Mouse (Mus musculus) CH12.LX (cell line): ENCODE results near the gene Afap1. TPM values are rescaled to one million over a fixed set of nuclear protein-coding genes. Genes with fewer than 3 reads are reported as not detected.

Experiments used
- DNase-seq: peaks from one replicate; pipeline ENCODE4 v3.0.0-alpha.2; 2013; ENCODE audit errors: extremely low read depth
- H3K27ac ChIP-seq: 2 replicates; pipeline ENCODE4 v1.5.1; 2012; ENCODE audit warnings: low read depth, mild to moderate bottlenecking, control low read depth, moderate library complexity; ENCODE audit not compliant: insufficient read depth
- H3K27me3 ChIP-seq: replicated peaks from 2 replicates; pipeline ENCODE3; 2012; ENCODE audit warnings: inconsistent platforms
- H3K36me3 ChIP-seq, 2 experiments: replicated peaks in 1 of 2; 2 replicates each; pipeline versions ENCODE3 to v1.6.1; 2012; ENCODE audit warnings: inconsistent platforms in 1 of 2, low read length in 1 of 2, mild to moderate bottlenecking in 1 of 2, mixed read lengths in 1 of 2, moderate library complexity in 1 of 2; ENCODE audit not compliant: control insufficient read depth in 1 of 2, insufficient read depth in 1 of 2
- H3K4me1 ChIP-seq, 2 experiments: 2 replicates each; pipeline ENCODE4 v1.6.1; 2012; ENCODE audit warnings: inconsistent platforms in 1 of 2, moderate library complexity in 1 of 2; ENCODE audit not compliant: insufficient read depth in 2 of 2, control insufficient read depth in 1 of 2
- H3K4me2 ChIP-seq: 2 replicates; pipeline ENCODE4 v1.6.1; 2012; ENCODE audit warnings: low read depth, mild to moderate bottlenecking, control low read depth; ENCODE audit not compliant: poor library complexity, insufficient read depth, severe bottlenecking
- H3K4me3 ChIP-seq, 3 experiments: fragments of 150-350 bp in 1 of 3; sonication (generic) in 1 of 3; replicated peaks in 1 of 3; 2 replicates each; pipeline versions ENCODE3 to v1.5.1; 2011 to 2012; ENCODE audit warnings: low read depth in 2 of 3, low read length in 2 of 3, mild to moderate bottlenecking in 2 of 3, moderate library complexity in 2 of 3, control low read depth in 1 of 3, improper control_type of control experiment in 1 of 3, inconsistent platforms in 1 of 3, mixed read lengths in 1 of 3; ENCODE audit not compliant: poor library complexity in 1 of 3
- H3K79me2 ChIP-seq: replicated peaks from 2 replicates; pipeline ENCODE4 v1.6.1; 2012; ENCODE audit warnings: mild to moderate bottlenecking, moderate library complexity; ENCODE audit not compliant: control insufficient read depth, poor library complexity, insufficient read depth, severe bottlenecking; ENCODE audit errors: extremely low read depth
- H3K9ac ChIP-seq: 2 replicates; pipeline ENCODE4 v1.6.1; 2012; ENCODE audit warnings: low read depth, mild to moderate bottlenecking, control low read depth, moderate library complexity; ENCODE audit not compliant: insufficient read depth
- H3K9me3 ChIP-seq: replicated peaks from 2 replicates; pipeline ENCODE3; 2012; ENCODE audit warnings: low read length, inconsistent platforms, mixed read lengths
- BHLHE40 ChIP-seq: IDR thresholded peaks from 2 replicates; pipeline ENCODE4 v1.6.1; 2011; ENCODE audit warnings: mild to moderate bottlenecking, low read depth, low read length, improper control_type of control experiment
- CHD1 ChIP-seq: IDR thresholded peaks from 2 replicates; pipeline ENCODE4 v1.6.1; 2012; ENCODE audit warnings: low read depth, low read length, improper control_type of control experiment, inconsistent platforms
- E2F4 ChIP-seq: IDR thresholded peaks from 2 replicates; pipeline ENCODE4 v1.6.1; 2011; ENCODE audit warnings: low read depth, low read length, improper control_type of control experiment; ENCODE audit not compliant: insufficient replicate concordance
- ELF1 ChIP-seq: IDR thresholded peaks from 2 replicates; pipeline ENCODE4 v1.6.1; 2014; ENCODE audit warnings: low read depth, mild to moderate bottlenecking, inconsistent platforms, low read length, improper control_type of control experiment
- EP300 ChIP-seq: IDR thresholded peaks from 2 replicates; pipeline ENCODE4 v1.6.1; 2011; ENCODE audit warnings: low read length, improper control_type of control experiment
- ETS1 ChIP-seq: conservative IDR thresholded peaks from 2 replicates; pipeline ENCODE4 v1.6.1; 2012; ENCODE audit warnings: low read depth, mild to moderate bottlenecking, inconsistent platforms, low read length, improper control_type of control experiment, moderate library complexity
- IRF4 ChIP-seq: IDR thresholded peaks from 2 replicates; pipeline ENCODE4 v1.6.1; 2014; ENCODE audit warnings: low read depth, mild to moderate bottlenecking, inconsistent platforms, low read length, improper control_type of control experiment
- JUN ChIP-seq: IDR thresholded peaks from 2 replicates; pipeline ENCODE4 v1.6.1; 2011; ENCODE audit warnings: low read depth, mild to moderate bottlenecking, low read length, improper control_type of control experiment, moderate library complexity; ENCODE audit not compliant: insufficient read depth
- JUND ChIP-seq: conservative IDR thresholded peaks from 2 replicates; pipeline ENCODE4 v1.6.1; 2011; ENCODE audit warnings: low read depth, low read length, improper control_type of control experiment
- KAT2A ChIP-seq: IDR thresholded peaks from 2 replicates; pipeline ENCODE4 v1.6.1; 2012; ENCODE audit warnings: low read length, improper control_type of control experiment, inconsistent platforms; ENCODE audit not compliant: insufficient replicate concordance
- MAFK ChIP-seq: IDR thresholded peaks from 2 replicates; pipeline ENCODE4 v1.6.1; 2011; ENCODE audit warnings: low read length, improper control_type of control experiment; ENCODE audit not compliant: insufficient replicate concordance
- MAX ChIP-seq: IDR thresholded peaks from 2 replicates; pipeline ENCODE4 v1.6.1; 2011; ENCODE audit warnings: low read length, improper control_type of control experiment
- MAZ ChIP-seq: IDR thresholded peaks from 2 replicates; pipeline ENCODE4 v1.6.1; 2012; ENCODE audit warnings: low read depth, mild to moderate bottlenecking, inconsistent platforms, low read length, improper control_type of control experiment, moderate library complexity
- MEF2A ChIP-seq: IDR thresholded peaks from 2 replicates; pipeline ENCODE4 v1.6.1; 2014; ENCODE audit warnings: low read depth, mild to moderate bottlenecking, inconsistent platforms, low read length, improper control_type of control experiment, borderline replicate concordance
- MXI1 ChIP-seq: IDR thresholded peaks from 2 replicates; pipeline ENCODE4 v1.6.1; 2011; ENCODE audit warnings: mild to moderate bottlenecking, low read depth, low read length, improper control_type of control experiment
- MYC ChIP-seq: IDR thresholded peaks from 2 replicates; pipeline ENCODE4 v1.6.1; 2011; ENCODE audit warnings: low read depth, mild to moderate bottlenecking, improper control_type of control experiment, low read length
- NELFE ChIP-seq: IDR thresholded peaks from 2 replicates; pipeline ENCODE4 v1.6.1; 2011; ENCODE audit warnings: low read depth, low read length, improper control_type of control experiment
- SIN3A ChIP-seq: IDR thresholded peaks from 2 replicates; pipeline ENCODE4 v1.6.1; 2012; ENCODE audit warnings: low read length, improper control_type of control experiment, inconsistent platforms
- TBP ChIP-seq: conservative IDR thresholded peaks from 2 replicates; pipeline ENCODE4 v1.6.1; 2011; ENCODE audit warnings: low read depth, low read length, improper control_type of control experiment
- TCF12 ChIP-seq: IDR thresholded peaks from 2 replicates; pipeline ENCODE4 v1.6.1; 2014; ENCODE audit warnings: low read depth, mild to moderate bottlenecking, inconsistent platforms, low read length, improper control_type of control experiment
- USF2 ChIP-seq: conservative IDR thresholded peaks from 2 replicates; pipeline ENCODE4 v1.6.1; 2011; ENCODE audit warnings: low read depth, low read length, improper control_type of control experiment
- ZMIZ1 ChIP-seq: IDR thresholded peaks from 2 replicates; pipeline ENCODE4 v1.6.1; 2012; ENCODE audit warnings: low read depth, mild to moderate bottlenecking, inconsistent platforms, low read length, improper control_type of control experiment
- dilution Hi-C: fragments of 300-500 bp; cut with MboI; formaldehyde crosslinking; loops from 2 replicates; pipeline ENCODE4 v1.14.3; 2020; ENCODE audit warnings: low sequenced_read_pairs; ENCODE audit not compliant: extremely low pct_unique_long_range_greater_than_20kb, extremely low pct_ligation_motif_present
- in situ Hi-C: fragments of 300-500 bp; cut with MboI; formaldehyde crosslinking; loops from 3 replicates; pipeline ENCODE4 v1.14.3; 2019; ENCODE audit warnings: low sequenced_read_pairs, low pct_ligation_motif_present, low pct_unique_long_range_greater_than_20kb, mixed read lengths
- polyA plus RNA-seq: library from polyadenylated mRNA; unstranded; fragments of >175 nt; gene quantifications from 2 replicates; pipeline ENCODE4 v1.2.1, GENCODE M21; 2012; ENCODE audit warnings: low read depth; ENCODE audit not compliant: insufficient read length
- total RNA-seq, 2 experiments: library from RNA; depleted of rRNA; stranded (reverse); fragments of 300-350 nt in 1 of 2; fragments of >200 nt in 1 of 2; gene quantifications; 2 replicates each; pipeline ENCODE4 v1.2.3; 2012 to 2014

Gene Afap1
- total and polyA plus RNA-seq, 3 experiments = 0.32 to 4.0 (median 0.86) TPM

DNA sequence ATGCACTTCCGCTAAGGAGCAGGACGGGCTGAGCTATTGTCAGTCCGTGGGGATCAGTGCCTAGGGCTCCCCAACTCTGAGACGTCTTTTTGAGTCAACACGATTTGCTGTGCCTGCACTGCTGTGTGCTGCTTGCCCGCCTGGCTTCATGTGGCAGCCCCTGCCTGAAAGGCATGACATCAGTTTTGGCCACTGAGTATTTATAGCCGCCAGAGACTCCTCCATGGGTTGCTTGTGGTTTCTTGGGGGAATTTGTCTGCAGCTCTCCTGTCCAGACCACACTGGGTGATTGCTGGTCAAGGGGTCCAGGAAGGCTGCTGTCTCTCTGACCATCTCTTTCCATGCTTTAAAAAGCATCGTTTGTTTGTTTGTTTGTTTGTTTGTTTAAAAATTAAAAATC, 12.2 kb downstream of the Afap1 start:
- no peak for TF ChIP-seq CHD1
- TF ChIP-seq BHLHE40 = peak; percentile 80
- TF ChIP-seq JUN = peak; percentile 65; the same call in 1 of the 2 replicates
- peak; percentile 62 for TF ChIP-seq TCF12
- peak; percentile 38; the same call in 1 of the 2 replicates for TF ChIP-seq ELF1
- 0 out of 2 replicates have a peak, but pooled peaks have one; percentile 36 for TF ChIP-seq TBP
- peak; percentile 38; the same call in 1 of the 2 replicates for TF ChIP-seq MAZ
- no peak for TF ChIP-seq E2F4
- TF ChIP-seq USF2 = no peak
- peak; percentile 65 for TF ChIP-seq IRF4
- TF ChIP-seq MXI1 = peak; percentile 81; the same call in 1 of the 2 replicates
- peak; percentile 99 for TF ChIP-seq MEF2A
- TF ChIP-seq NELFE = 0 out of 2 replicates have a peak, but pooled peaks have one; percentile 25
- peak; percentile 86 for TF ChIP-seq ETS1
- TF ChIP-seq MAFK = 0 out of 2 replicates have a peak, but pooled peaks have one; percentile 39
- 0 out of 2 replicates have a peak, but pooled peaks have one; percentile 22 for TF ChIP-seq KAT2A
- no peak for TF ChIP-seq JUND
- TF ChIP-seq SIN3A = 0 out of 2 replicates have a peak, but pooled peaks have one; percentile 31
- TF ChIP-seq MYC = peak; percentile 75; the same call in 1 of the 2 replicates
- no peak for TF ChIP-seq ZMIZ1
- TF ChIP-seq MAX = peak; percentile 35; the same call in 1 of the 2 replicates
- TF ChIP-seq EP300 = peak; percentile 71
- DNase-seq = peak; percentile 53
- H3K9me3 ChIP-seq = no peaks in the 10 kb centered on the region
- in situ Hi-C loops = no loop called here
- no peak overlapping the region for H3K4me3 ChIP-seq
- H3K27me3 ChIP-seq = no peaks in the 10 kb centered on the region
- no peaks in the 10 kb centered on the region for H3K79me2 ChIP-seq
- peaks cover 59 to 86% of the 10 kb centered on the region in 2 experiments for H3K4me1 ChIP-seq
- H3K4me2 ChIP-seq = peak overlapping the region; percentile 71
- H3K27ac ChIP-seq = 0 out of 2 replicates have a peak overlapping the region, but pooled peaks have one; percentile 24
- dilution Hi-C loops = no loop called here
- H3K36me3 ChIP-seq = no peaks in the 10 kb centered on the region
- peak overlapping the region; percentile 48; the same call in 1 of the 2 replicates for H3K9ac ChIP-seq
